Mouse (Mus musculus) liver, embryonic 14.5 days (tissue): ENCODE results near the gene Gm37240. TPM values are rescaled to one million over a fixed set of nuclear protein-coding genes. Genes with fewer than 3 reads are reported as not detected.

Experiments used
- ATAC-seq: fragments of 200-750 bp; cut with Nextera tagmentation; 2 replicates; pipeline ENCODE4 v1.8.0; 2017; ENCODE audit warnings: moderate number of reproducible peaks, mild to moderate bottlenecking, moderate library complexity; ENCODE audit not compliant: insufficient read depth
- DNase-seq, 3 experiments: peaks; one replicate each; pipeline ENCODE4 v3.0.0-alpha.2; 2012 to 2013; ENCODE audit warnings: low read depth in 3 of 3, low spot score in 3 of 3
- H3K27ac ChIP-seq: fragments of 300-500 bp; sonication (generic); 2 replicates; pipeline ENCODE4 v1.5.1; 2014; ENCODE audit warnings: moderate library complexity, mild to moderate bottlenecking, control low read depth, inconsistent platforms
- H3K27me3 ChIP-seq: fragments of 300-500 bp; sonication (generic); 2 replicates; pipeline ENCODE4 v1.6.1; 2014; ENCODE audit warnings: mild to moderate bottlenecking, low read length, moderate library complexity; ENCODE audit not compliant: control insufficient read depth, insufficient read depth
- H3K36me3 ChIP-seq: fragments of 300-500 bp; sonication (generic); replicated peaks from 2 replicates; pipeline ENCODE4 v1.6.1; 2014; ENCODE audit warnings: low read depth; ENCODE audit not compliant: control insufficient read depth, insufficient read depth
- H3K4me1 ChIP-seq, 2 experiments: fragments of 200-500 bp in 1 of 2; fragments of 300-500 bp in 1 of 2; sonication (generic) in 1 of 2; replicated peaks; 2 replicates each; pipeline ENCODE4 v1.6.1; 2012 to 2014; ENCODE audit warnings: antibody characterized with exemption in 1 of 2, inconsistent platforms in 1 of 2, low read length in 1 of 2; ENCODE audit not compliant: control insufficient read depth in 2 of 2, insufficient read depth in 2 of 2
- H3K4me2 ChIP-seq: fragments of 300-500 bp; sonication (generic); 2 replicates; pipeline ENCODE4 v1.6.1; 2014; ENCODE audit warnings: low read depth, mild to moderate bottlenecking, control low read depth, moderate library complexity
- H3K4me3 ChIP-seq, 2 experiments: fragments of 200-500 bp in 1 of 2; fragments of 300-500 bp in 1 of 2; sonication (generic) in 1 of 2; 2 replicates each; pipeline ENCODE4 v1.5.1; 2012 to 2014; ENCODE audit warnings: low read depth in 2 of 2, low read length in 2 of 2, mild to moderate bottlenecking in 2 of 2, control low read depth in 1 of 2, inconsistent platforms in 1 of 2, moderate library complexity in 1 of 2; ENCODE audit not compliant: insufficient read depth in 1 of 2
- H3K9ac ChIP-seq: fragments of 300-500 bp; sonication (generic); replicated peaks from 2 replicates; pipeline ENCODE4 v1.6.1; 2014; ENCODE audit warnings: mild to moderate bottlenecking, control low read depth, moderate library complexity
- H3K9me3 ChIP-seq: fragments of 300-500 bp; sonication (generic); 2 replicates; pipeline ENCODE4 v1.6.1; 2016; ENCODE audit warnings: low read length, mixed read lengths; ENCODE audit not compliant: control insufficient read depth
- CTCF ChIP-seq: IDR thresholded peaks from 2 replicates; pipeline ENCODE4 v1.5.1; 2016; ENCODE audit warnings: antibody characterized with exemption, low read depth, control low read depth
- EP300 ChIP-seq: IDR thresholded peaks from 2 replicates; pipeline ENCODE4 v1.6.1; 2016; ENCODE audit warnings: antibody characterized with exemption, low read depth
- WGBS: fragments of 180-500 bp; shearing (Covaris S2); extraction: QIAGEN DNeasy Blood & Tissue Kit; methylation state at CpG from one replicate; pipeline ENCODE4 v1.1.7; 2014; ENCODE audit not compliant: insufficient replicate concordance; 5-methylcytosine and 5-hydroxymethylcytosine counted together
- polyA plus RNA-seq, 2 experiments: library from polyadenylated mRNA; depleted of rRNA in 1 of 2; stranded (reverse) in 1 of 2; unstranded in 1 of 2; fragments of >200 nt; fragmentation: Nextera tagmentation in 1 of 2; extraction: Ambion mirVana in 1 of 2; gene quantifications; 2 replicates each; pipeline versions ENCODE4 v1.2.1 to v1.2.3; 2012 to 2014

The Gm37240 gene
- polyA plus RNA-seq, 2 experiments, result 0.03 to 0.30 TPM

- no peak overlapping the region for H3K9ac ChIP-seq
- H3K4me3 ChIP-seq, result no peak overlapping the region
- no peaks in the 10 kb centered on the region for H3K27me3 ChIP-seq
- no peaks in the 10 kb centered on the region for H3K36me3 ChIP-seq
- no peak for TF ChIP-seq CTCF
- no peak for TF ChIP-seq EP300
- no peak for DNase-seq
- ATAC-seq, result no peak
- H3K27ac ChIP-seq, result no peak overlapping the region
- H3K4me1 ChIP-seq, result 0 out of 4 replicates have a peak, but pooled peaks cover 0 to 2% of the 10 kb centered on the region in 2 experiments
- no peak overlapping the region for H3K4me2 ChIP-seq
- no peaks in the 10 kb centered on the region for H3K9me3 ChIP-seq
- WGBS, result 19% methylated on average over 8 of the region's 8 CpGs
Observed at GRCm38 (mm10) chr3:84685662-84686293, 1201.5 kb downstream of the Gm37240 start.

GRCm38 (mm10) chr3:84683788-84684187 is 1203.5 kb downstream of the Gm37240 start:
- no peak for ATAC-seq

DNA sequence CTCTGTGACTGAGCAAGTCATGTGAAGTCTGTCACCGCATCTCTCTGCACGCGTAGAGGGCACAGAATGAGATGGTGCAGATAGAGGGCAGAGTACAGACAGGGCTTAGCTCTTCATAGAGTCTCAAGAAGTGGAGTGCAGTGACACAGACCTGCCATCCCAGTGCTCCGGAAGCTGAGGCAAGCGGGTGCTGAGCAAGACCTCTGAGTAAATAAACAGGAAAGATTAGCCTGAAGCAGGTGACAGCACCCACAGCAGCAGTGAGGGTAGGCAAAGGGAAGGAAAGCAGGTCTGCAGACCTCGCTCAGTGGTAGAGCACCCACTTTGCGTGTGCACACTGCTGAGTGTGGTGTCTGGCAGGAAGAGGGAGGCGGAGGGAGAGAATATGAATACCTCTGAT is 1205.6 kb downstream of the Gm37240 start:
- WGBS, result 51% methylated on average over 8 of the region's 8 CpGs
- TF ChIP-seq EP300 (no peak), CTCF (no peak)
- Histone ChIP-seq H3K4me3 (no peak overlapping the region), H3K9me3 (no peaks in the 10 kb centered on the region), H3K27ac (no peak overlapping the region), H3K4me2 (no peak overlapping the region), H3K4me1 (no peaks in the 10 kb centered on the region), H3K36me3 (no peaks in the 10 kb centered on the region), H3K9ac (no peak overlapping the region), H3K27me3 (no peaks in the 10 kb centered on the region)
- ATAC-seq (no peak), DNase-seq (no peak)

More at GRCm38 (mm10) chr3:84683788-84684187, 1203.5 kb downstream of the Gm37240 start:
- Histone ChIP-seq H3K4me1 (0 out of 4 replicates have a peak, but pooled peaks cover 0 to 2% of the 10 kb centered on the region in 2 experiments), H3K27me3 (no peaks in the 10 kb centered on the region), H3K4me3 (no peak overlapping the region), H3K9me3 (no peaks in the 10 kb centered on the region), H3K9ac (no peak overlapping the region), H3K27ac (no peak overlapping the region), H3K4me2 (no peak overlapping the region), H3K36me3 (no peaks in the 10 kb centered on the region)
- DNase-seq, result no peak
- TF ChIP-seq EP300, result no peak
- TF ChIP-seq CTCF, result no peak
- 75% methylated on average over 6 of the region's 6 CpGs for WGBS

DNA sequence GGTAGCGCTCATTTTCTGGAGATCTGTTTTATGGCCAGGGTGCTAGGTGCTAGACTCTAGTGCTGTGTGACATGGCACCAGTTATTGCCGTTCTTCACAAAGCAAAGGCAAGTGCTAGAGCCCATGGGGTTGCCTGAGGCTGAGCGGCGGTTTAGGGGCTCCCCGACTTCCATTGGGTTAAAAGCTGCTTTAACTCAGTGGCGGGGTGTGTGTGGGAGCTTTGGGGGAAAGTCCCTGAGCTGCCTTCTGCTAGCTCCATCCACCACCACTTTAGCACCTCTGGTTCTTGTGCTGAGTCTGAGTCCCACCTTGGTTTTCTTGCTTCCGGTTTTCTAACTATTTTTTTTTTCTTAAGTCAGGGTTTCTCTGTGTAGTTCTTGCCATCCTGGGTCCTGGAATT is 1207.3 kb downstream of the Gm37240 start:
- Histone ChIP-seq H3K9ac (no peak overlapping the region), H3K4me2 (no peak overlapping the region), H3K27me3 (no peaks in the 10 kb centered on the region), H3K27ac (no peak overlapping the region), H3K36me3 (no peaks in the 10 kb centered on the region), H3K4me3 (no peak overlapping the region), H3K9me3 (no peaks in the 10 kb centered on the region), H3K4me1 (no peaks in the 10 kb centered on the region)
- no peak for DNase-seq
- 75% methylated on average over 7 of the region's 7 CpGs for WGBS
- no peak for TF ChIP-seq CTCF
- no peak for TF ChIP-seq EP300
- no peak for ATAC-seq

GRCm38 (mm10) chr3:84679542-84679941 is 1207.8 kb downstream of the Gm37240 start:
- Histone ChIP-seq H3K9ac (no peak overlapping the region), H3K27me3 (no peaks in the 10 kb centered on the region), H3K4me1 (no peaks in the 10 kb centered on the region), H3K27ac (no peak overlapping the region), H3K9me3 (no peaks in the 10 kb centered on the region), H3K4me3 (no peak overlapping the region), H3K4me2 (no peak overlapping the region), H3K36me3 (no peaks in the 10 kb centered on the region)
- TF ChIP-seq CTCF, result no peak
- TF ChIP-seq EP300, result no peak
- no peak for DNase-seq
- 68% methylated on average over 8 of the region's 8 CpGs for WGBS
- no peak for ATAC-seq
